Mouse (Mus musculus) testis, adult 2 months (tissue): ENCODE data around the gene Spats2l.

Source experiments
- CTCF ChIP-seq: fragments of 200-500 bp; IDR thresholded peaks from 2 replicates; pipeline ENCODE4 v1.5.1; 2012; ENCODE audit warnings: low read depth, mild to moderate bottlenecking, inconsistent platforms, low read length, moderate library complexity; ENCODE audit not compliant: control insufficient read depth, insufficient read depth, insufficient replicate concordance
- POLR2A ChIP-seq: fragments of 200-500 bp; IDR thresholded peaks from 2 replicates; pipeline ENCODE4 v1.6.1; 2012; ENCODE audit warnings: low read depth, mild to moderate bottlenecking, inconsistent platforms, low read length, moderate library complexity; ENCODE audit not compliant: control insufficient read depth

- no peak for TF ChIP-seq POLR2A
- TF ChIP-seq CTCF, result no peak
These were observed 197.6 kb downstream of the Spats2l start for GRCm38 (mm10) chr1:57971588-57971987.
